Mouse (Mus musculus) ZHBTc4 (cell line): ENCODE measurements around the gene Snrnp27.
A peak's percentile ranks its signal among the peaks of the same experiment; 100 is the strongest.

Experiments
- DNase-seq: peaks from one replicate; pipeline ENCODE4 v3.0.0-alpha.2; 2011; ENCODE audit warnings: low read depth, low spot score

Snrnp27 gene

GRCm38 (mm10) chr6:86683872-86684654, at the start of gene Snrnp27:
Snrnp27 (minus strand) TSS chr6:86684522.
- peak; percentile 98 for DNase-seq

- peak; percentile 99 for DNase-seq
Measured at GRCm38 (mm10) chr6:86733183-86733876, 49.0 kb upstream of the Snrnp27 start, which contains the start of gene Gmcl1. Gmcl1 (minus strand) TSS chr6:86733383.

DNA sequence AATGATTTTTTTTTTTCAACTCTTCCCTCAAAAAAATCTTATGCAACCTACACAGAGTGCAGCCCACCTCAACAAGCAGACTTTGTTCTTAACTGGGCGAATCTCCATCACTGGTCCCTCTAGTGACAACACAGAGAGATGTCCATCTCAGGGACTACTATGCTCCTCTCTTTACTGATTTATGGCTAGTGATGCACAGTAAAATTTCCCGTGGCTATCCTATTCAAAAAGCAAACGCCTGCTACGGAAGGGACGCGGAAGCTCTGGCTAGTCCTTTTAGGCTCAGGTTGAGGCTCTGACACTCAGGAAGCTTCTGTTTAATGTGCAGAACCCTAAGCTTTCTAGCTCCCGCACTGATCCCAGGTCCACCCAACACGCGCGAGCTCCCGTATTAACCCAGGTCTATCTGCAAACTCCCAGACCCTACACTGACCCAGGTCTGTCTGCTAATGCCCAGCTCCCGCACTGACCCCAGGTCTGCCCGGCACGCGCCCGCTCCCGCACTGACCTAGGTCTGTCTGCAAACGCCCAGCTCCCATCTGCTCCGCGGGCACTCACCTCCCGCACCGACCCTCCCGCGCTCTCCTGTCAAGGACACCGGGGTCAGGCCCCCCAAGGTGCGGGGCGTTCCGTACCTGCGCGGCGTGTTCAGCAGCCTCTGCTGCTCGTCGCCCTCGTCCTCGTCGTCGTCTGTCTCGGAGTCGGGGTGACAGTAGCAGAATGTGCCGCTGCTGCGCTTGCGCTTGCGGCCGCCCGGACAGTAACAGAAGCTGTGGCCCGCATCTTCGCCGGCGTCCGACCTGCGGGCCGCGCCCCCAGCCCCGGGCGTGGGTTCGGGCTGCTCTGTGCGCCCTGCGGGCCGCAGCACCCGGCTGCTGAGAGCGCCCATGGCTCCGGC, 48.2 kb upstream of the Snrnp27 start:
- DNase-seq = peak; percentile 13

DNA sequence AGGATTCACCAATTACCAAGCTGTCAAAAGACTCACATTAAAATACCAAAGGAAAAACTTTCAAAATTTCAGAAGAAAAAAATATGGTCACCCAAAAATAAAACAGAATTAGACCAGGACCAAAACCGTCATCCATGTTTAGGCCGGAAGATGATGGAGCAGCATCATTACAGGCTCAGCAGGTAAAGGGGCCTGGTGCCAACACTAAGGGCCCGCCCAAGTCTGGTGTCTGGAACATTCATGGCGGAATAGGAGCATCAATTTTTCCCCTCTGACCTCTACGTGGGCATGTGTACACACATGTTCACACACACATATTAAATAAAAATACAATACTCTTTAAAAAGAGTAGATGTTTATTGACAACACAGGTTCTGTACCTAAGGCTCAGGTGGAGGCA, 44.4 kb upstream of the Snrnp27 start:
- no peak for DNase-seq

GRCm38 (mm10) chr6:86721977-86722376, 37.7 kb upstream of the Snrnp27 start:
- no peak for DNase-seq

GRCm38 (mm10) chr6:86708072-86708774, 23.9 kb upstream of the Snrnp27 start:
- no peak for DNase-seq

DNA sequence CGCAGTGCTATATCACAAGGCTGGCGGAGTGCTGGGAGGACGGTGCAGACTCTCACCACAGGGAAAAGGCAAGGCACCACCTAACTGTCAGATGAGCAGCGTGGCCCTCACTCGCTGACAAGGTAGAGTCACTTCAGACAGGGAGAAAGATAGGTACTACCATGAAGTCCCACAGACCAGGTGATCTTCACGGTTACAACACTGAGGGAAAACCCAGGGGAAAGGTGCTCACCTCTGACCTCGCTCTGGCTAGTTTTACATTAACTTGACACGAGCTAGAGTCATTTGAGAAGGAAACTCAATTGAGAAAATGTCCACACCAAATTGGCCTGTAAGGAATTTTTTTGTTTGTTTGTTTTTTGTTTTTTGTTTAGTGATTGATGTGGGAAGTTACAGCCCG, 18.3 kb upstream of the Snrnp27 start:
- DNase-seq = no peak

GRCm38 (mm10) chr6:86697903-86698302, 13.6 kb upstream of the Snrnp27 start:
- DNase-seq = no peak

DNA sequence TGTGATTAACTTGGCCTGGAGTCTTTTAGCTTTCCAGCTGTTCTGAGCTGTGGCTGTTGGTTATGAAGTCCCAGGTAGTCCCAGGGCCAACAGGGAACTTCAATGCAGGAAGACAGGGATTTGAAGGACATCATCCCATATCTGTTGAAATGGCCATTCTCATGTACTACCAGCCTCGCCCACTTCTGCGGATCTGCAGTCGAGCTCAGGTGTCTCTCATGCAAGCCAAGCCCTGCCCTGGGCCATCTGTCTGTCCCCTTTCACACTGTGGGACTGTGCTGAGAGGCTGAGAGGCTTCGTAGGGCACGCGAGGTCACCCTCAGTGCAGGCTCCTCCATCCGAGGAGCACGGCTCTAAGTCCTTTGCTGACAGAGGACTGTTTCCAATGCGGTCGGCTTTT, 11.9 kb upstream of the Snrnp27 start:
- DNase-seq = no peak

DNA sequence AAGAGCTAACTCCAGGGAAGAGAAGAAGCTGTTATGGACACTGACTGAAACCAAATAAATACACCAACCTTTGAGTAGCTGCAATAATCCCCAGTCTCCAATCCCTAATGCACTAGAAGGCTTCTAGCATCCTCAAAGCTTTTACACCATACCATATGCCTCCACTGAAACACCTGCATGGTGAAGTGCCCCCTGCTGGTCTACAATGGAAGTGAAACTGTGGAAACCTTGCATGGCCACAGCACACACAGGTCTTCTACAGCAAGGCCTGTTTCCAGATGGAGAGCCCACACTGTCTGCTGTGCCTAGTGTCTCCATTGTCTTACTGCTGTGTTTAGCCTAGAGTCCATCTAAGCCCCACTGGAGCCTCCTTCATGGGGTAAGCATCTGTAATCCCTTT, 10.1 kb upstream of the Snrnp27 start:
- peak; percentile 84 for DNase-seq

DNA sequence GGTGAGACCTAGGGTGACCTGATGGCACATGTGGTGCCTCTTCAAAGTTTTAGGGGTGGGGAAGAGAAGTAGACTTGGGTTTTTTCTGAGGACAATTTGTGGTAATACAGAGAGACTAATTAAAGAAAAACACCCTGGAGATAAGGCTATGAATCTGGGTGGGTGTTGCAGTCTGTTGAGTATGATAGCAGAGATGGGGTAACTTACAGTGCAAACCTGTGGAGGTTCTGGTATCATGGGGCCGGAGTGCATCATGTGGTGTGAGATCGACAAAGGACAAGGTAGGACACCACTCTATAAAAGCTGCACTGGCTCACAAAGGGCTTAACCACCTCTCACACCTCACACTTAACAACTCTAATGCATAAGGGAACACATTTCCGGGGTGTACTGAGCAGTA, 5.3 kb upstream of the Snrnp27 start:
- no peak for DNase-seq

DNA sequence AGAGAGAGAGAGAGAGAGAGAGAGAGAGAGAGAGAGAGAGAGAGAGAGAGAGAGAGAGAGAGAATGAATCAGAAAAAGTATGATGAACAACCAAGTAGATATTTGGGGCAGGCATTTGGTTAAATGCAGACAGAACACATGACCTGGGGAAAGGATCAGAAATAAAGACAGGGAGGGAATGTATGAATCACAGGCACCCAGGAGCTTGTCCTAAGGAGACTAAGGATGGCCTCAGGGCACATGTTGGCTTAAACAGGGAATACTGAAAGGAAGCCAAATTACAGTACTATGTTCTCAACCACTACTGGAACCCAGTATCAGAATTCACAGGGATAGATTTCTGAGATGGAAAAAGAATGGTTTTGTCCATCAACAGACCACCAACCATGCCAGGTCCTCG, 2.6 kb upstream of the Snrnp27 start:
- no peak for DNase-seq

DNA sequence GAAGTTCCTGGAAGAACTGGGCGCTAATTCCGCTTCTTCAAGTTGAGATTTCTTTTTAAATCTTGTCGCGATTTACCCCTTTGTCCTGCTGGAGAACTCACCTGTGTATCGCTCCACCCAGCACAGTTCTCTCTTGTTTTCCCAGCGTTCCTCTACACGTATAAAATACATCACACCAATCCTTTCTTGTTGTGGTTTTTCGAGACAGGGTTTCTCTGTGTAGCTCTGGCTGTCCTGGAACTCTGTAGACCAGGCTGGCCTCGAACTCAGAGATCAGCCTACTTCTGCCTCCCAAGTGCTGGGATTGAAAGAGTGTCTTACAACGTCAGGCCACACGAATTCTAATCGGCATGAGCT, 311 bp upstream of the Snrnp27 start:
- DNase-seq = no peak

DNA sequence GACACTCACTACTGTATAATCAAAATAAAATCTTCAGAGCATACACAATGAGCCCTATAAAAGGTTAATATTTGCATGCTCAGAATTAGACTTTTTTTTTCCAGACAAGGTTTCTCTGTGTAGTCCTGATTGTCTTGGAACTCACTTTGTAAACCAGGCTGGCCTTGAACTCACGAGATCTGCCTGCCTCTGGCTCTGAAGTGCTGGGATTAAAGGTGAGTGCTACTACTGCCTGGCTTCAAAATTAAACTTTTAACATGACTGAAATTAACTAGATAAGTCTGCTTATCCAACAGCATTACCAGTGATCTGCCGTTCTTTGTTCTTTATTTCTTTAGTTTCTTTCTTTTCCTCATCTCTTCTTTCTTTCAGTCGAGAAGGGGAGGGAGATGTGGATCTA, 3.0 kb downstream of the Snrnp27 start:
- DNase-seq = no peak

DNA sequence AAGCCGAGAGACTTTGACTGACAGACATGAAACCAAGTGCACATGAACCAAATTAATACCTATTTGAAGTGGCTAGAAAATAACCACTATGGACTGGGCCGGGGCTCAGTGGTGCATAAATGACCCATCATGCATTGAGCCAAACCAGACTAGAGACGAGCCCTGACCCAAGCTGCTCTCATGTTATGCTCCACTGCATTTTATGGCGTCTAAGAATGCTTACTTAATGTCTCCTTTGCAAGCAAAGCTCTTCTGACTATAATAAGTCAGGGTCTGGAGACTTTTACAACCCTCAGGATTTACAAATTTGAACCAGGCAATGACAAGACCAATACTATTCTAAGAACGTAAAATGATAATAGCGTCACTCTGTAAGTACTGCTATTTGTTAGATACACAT, 6.0 kb downstream of the Snrnp27 start:
- DNase-seq = no peak

GRCm38 (mm10) chr6:86670873-86671272, 13.4 kb downstream of the Snrnp27 start:
- peak; percentile 86 for DNase-seq

DNA sequence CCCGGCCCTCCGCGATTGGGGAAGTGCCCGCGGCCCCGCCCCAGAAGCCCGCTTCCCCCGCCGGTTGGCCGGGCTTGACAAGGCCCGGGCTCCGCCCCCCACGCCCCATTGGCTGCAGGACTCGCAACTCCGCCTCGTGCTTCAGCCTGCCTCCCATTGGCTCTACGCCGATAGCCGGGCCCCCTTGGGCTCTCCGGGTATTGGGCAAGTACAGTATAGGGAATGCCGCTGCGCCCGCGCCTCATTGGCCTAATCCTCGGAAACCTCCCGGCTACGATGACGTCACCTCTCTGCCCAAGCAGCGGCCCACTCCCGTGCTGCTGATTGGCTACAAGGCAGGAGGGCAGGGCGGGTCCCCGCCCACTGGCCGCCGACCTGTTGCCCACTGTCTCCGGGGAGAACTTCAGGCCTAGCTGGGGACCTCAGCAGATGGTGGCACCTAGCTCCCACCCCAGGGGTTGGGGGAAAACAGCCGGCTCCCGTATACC, 15.0 kb downstream of the Snrnp27 start:
- peak; percentile 100 for DNase-seq

DNA sequence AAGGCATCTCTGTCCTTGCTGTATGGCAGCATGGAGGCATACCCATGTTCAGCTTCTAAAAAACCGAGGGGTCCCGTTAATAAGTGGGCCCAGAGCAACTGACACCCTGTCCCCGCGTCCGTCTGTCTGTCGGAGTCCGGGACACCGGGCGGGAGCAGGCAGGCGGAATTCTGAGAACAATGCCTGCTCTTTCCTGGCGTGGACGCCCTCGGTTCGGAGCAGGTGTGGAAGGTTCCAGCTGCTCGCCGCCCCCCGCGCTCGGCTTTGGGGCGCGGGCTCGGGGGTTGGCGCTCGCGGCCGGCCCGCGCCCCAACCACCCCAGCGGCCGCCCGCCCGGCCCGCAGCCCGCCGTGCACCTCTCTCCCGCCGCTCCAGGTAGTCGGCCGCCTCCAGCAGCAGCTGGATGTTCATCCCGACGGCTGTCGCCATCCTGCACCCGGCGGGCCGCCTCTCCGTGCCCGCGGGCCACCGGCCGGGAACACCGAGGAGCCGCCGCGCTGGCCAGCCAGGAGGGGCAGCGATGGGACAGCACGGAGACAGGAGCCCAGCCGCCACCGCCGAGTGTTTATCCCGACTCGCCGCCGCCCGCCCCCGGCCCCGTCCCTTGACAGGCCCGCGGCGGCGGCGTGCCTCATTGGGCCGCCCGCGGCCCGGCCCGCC, 15.6 kb downstream of the Snrnp27 start, which contains the start of gene Mxd1:
Mxd1 (minus strand) TSS at position 582 of the 660 bp plus-strand sequence.
- DNase-seq = peak; percentile 20

DNA sequence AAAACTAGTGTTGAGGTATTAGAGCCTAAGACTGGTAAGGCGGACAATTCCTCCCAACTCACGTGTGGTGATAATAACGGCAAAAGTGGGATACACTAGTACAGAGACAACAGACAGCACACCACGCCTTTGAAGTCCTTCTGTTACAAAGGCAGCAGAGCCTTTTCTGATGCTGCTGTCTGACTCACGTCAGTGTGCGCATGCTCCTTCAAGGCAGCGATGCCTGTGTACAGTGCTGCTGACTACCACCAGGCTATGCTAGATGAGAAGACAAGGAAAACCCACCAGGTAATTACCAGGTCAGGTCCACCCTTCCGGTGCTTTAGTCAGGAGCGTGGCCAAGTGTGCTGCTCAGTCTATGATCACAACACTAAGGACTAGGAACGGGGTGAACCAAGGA, 17.3 kb downstream of the Snrnp27 start:
- DNase-seq = peak; percentile 45

- DNase-seq = no peak
Measured at GRCm38 (mm10) chr6:86665560-86666307, 18.6 kb downstream of the Snrnp27 start.
